Mouse (Mus musculus) mouse embryonic stem cell (cell line): ENCODE results near the gene Ccdc63.

Source experiments
- in situ Hi-C, 2 experiments: fragments of 300-500 bp; cut with MboI; formaldehyde crosslinking; loops; 1 replicate in 1 of 2; 3 replicates in 1 of 2; pipeline ENCODE4 v1.14.3; 2019 to 2020; ENCODE audit warnings: low sequenced_read_pairs in 2 of 2, low pct_unique_long_range_greater_than_20kb in 1 of 2, mixed read lengths in 1 of 2; ENCODE audit not compliant: unreplicated experiment in 1 of 2

Ccdc63 gene

GRCm38 (mm10) chr5:122132167-122133049 lies 8.2 kb downstream of the Ccdc63 start:
- in situ Hi-C loops: no loop called here

GRCm38 (mm10) chr5:122131076-122132051 lies 9.3 kb downstream of the Ccdc63 start:
- in situ Hi-C loops: no loop called here

- in situ Hi-C loops: no loop called here
Observed at GRCm38 (mm10) chr5:122130341-122130998, 10.2 kb downstream of the Ccdc63 start.

DNA sequence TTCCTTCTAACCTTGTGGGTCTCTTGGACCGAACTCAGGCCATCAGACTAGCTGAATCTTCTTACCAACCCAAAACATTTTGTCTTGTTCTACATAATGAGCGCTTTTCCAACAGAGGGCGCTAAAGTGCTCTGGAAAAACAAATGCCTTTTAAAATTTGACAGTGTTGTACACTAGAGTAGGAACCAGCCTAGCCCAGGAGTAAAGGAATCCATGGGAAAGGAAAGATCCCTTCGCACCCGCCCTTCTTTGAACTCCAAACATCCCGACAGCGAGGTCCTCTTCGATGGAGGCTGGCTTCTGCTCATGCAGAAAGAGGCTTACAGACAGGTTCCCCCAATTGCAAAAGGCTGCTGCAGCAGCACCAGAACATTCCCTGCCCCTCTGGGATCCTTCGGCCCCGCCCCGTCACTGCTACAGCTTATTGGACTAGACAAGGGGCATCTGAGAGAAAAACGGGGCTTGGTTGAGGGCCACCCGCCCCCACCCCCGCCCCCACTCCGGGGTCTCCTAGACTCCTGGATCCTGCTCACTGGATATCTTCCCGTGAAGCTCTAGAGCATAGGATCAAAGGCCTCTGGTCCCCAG lies 11.5 kb downstream of the Ccdc63 start:
- in situ Hi-C loops: loop anchor here (10.0 kb wide), 1 partner anchor 126 kb away; no protein-coding TSS in a partner anchor

DNA sequence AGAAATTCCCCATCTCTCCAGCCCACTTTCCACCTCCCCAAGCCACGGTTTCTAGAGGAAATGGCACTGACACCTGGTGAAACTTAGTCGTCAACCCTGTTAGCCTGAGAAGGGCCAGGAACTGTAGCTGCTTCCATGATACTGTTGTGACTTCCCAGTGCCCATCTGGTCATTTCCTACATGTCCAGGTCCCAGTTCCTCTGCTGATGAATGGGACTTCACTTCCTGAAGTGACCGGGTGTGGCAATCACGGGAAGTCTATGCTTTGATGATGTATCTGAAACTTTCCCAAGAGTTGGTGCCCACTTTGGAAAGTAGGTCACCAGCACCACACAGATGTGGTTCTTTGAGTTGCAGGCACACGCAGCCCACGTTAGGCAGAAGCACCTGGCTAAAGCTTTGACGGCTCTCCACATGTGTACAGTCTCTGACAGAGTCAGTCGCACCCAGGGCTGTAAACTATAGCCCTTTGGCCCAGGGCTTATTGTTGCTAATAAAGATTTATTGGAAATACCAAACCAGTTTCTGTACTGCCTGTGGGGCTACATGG lies 15.3 kb downstream of the Ccdc63 start:
- in situ Hi-C loops: loop anchor here (10.0 kb wide), 1 partner anchor 130 kb away; no protein-coding TSS in a partner anchor

DNA sequence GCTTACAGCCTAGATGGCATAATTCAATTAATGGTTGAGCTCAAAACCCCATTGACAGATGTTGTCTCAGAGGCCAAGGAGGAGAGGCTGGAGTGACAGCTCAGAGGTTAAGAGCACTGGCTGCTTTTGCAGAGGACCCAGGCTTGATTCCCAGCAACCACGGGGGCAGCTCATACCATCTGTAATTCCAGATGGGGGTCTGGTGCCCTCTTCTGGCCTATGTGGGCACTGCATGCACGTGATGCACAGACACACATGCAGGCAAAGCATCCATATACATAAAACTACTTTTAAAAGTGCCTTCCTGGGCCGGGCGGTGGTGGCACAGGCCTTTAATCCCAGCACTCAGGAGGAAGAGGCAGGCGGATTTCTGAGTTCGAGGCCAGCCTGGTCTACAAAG lies 24.4 kb downstream of the Ccdc63 start:
- in situ Hi-C loops: no loop called here

DNA sequence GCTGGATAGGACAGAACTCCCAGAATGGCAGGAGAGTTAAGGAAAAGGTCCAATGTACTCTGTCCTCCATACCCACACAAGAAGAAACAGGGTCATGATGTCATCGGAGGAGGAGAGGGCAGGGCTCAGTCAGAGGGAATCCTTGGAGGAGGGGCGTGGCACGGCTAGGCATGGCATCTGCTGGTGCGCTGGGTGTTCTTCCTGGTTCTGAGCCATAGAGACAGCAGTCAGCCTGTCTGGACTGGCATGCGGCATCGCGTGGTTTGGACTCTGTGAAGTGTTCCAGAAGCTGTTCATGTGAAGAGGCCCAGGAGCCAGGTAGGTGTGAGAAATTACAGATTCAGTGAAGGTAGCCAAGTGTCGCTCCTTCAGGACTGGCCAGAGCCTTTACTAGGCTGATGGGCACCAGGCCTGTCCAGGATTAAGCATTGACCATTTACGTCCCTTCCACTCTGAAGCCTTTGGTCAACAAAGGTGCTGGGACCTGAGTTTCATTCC lies 25.3 kb downstream of the Ccdc63 start:
- in situ Hi-C loops: no loop called here

DNA sequence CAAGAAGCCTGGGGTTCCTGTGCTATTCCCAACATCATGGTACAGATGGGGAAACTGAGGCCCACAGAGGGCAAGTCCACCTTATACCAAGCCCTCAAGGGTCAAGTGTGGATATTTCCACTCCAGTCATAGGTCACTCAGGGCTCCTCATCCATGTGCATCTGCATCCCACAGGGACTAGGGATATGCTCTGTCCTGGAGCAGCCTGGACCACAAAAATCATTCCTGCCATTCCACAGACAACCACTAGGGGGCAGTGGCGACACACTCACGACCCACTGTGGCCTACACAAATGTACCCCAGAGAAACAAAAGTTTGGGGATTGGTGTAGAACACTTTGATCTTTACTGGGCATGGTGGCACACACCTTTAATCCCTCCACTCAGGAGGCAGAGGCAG lies 26.4 kb downstream of the Ccdc63 start:
- in situ Hi-C loops: no loop called here

DNA sequence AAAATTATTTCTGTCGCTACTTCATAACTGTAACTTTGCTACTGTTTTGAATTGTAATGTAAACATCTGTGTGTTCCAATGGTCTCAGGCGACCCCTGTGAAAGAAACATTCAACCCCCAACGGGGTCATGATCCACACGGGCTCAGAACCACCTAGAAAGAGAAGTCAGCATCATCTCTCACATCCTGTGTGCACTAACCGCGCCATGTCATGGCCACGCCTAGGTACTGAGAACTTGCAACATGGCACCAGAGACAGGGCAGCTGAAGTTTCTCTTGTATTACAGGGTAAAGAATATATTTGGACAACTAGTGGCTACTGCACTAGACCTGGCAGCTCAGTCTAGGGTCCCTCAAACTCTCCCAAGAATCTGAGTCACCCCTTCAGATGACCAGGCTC lies 27.2 kb downstream of the Ccdc63 start:
- in situ Hi-C loops: no loop called here

GRCm38 (mm10) chr5:122111933-122112248 lies 28.7 kb downstream of the Ccdc63 start:
- in situ Hi-C loops: no loop called here

GRCm38 (mm10) chr5:122111091-122111932 lies 29.3 kb downstream of the Ccdc63 start:
- in situ Hi-C loops: no loop called here

DNA sequence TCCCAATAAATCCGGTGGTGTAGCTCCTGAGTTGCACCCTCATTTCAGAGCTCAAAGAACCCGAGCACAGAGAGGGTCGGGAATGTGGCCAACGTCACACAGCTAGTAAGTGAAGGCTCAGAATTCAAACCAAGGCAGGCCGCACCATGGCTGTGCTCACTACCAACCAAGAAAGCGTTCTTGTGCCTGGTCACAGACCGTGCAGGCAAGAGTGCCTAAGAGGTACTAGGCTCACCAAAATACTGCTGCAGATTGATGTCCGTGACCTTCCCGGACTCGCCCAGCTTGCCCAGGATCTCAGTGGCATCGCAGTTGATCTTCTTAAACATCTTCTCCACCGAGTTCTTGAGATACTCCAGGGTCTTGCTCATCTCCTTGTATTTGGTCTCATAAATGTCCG lies 30.0 kb downstream of the Ccdc63 start:
- in situ Hi-C loops: no loop called here

DNA sequence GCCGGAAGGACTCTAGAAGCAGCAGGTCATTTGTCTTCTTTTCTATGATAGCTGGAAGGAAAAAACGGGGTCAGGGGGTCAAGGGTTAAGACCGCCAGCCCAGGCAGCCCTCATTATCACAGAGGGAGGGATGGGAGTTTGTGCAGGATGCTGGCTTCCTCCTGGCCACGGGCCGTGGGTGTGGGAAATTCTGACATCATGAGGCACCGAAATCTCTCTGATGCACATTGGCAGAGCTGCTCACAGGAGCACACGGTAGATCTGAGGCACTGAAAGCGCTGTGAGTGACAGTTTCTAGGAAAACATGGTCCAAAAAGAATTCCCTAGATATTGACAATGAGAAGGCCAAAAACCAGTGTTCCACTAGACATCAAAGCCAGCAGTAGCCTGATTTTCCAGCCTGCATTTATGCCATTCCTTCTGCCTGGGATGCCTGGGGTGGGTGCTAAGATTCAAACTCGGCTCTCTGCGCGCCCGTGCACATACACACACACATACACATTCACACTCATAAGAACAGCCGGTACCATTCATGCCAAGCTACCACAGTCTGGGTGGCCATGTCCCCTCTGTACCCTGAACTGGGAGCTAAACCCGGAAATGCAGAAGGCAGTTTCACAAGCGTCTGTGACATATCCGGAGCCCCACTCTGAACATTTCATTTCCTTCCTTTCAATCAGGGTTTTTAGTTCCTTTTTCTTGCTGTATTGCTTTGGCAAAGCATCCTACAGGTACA lies 31.1 kb downstream of the Ccdc63 start:
- in situ Hi-C loops: no loop called here

DNA sequence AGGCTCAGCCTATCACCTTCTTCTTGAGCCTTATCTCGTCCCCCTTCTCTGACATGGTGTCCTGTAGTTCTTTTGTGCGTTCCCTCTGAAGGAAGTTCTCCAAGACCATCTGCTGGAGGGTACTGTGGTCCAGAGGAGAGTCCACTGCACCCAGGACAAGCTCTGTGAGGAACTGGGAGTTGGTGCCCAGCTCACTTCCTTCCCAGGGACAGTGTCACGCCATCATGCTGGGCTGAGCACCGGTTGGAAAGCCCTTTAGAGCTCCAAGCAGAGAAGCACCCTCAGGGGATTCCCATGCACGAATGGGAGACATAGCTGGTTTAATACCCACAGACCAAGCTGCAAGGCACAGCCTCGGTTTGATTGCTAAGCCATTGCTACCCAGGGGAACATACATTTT lies 32.5 kb downstream of the Ccdc63 start:
- in situ Hi-C loops: no loop called here

- in situ Hi-C loops: no loop called here
Observed at GRCm38 (mm10) chr5:122106212-122106611, 34.4 kb downstream of the Ccdc63 start.

DNA sequence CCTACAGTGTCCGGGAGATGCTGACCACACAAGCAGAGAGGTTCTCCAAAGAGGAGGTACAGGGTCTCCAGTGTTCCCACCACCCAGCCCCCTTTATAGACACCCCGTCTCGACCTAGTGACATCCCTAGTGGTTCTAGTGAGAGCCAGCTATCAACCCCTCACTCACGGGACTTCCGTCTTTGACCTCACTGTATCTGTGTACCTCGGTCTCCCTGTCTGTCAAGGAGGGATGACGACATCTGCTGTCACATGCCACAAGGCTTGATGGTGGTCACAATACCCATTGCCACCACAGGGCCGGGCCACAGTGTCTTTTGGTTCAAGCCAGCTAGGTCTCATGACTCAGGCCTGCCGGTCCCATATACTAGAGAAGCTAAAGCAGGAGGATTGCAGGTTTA lies 35.6 kb downstream of the Ccdc63 start:
- in situ Hi-C loops: no loop called here

- in situ Hi-C loops: no loop called here
Observed at GRCm38 (mm10) chr5:122104201-122104600, 36.4 kb downstream of the Ccdc63 start.
